Mouse (Mus musculus) heart, postnatal 25 days (tissue): ENCODE measurements around the gene Trim38. TPM values are rescaled to one million over a fixed set of nuclear protein-coding genes. Genes with fewer than 3 reads are reported as not detected.

ENCODE experiments used
- DNase-seq: peaks from one replicate; pipeline ENCODE4 v3.0.0; 2022; ENCODE audit warnings: low spot score
- intact Hi-C: fragments of 180-260 bp; cut with DNase I; formaldehyde crosslinking; loops from one replicate; pipeline ENCODE4 v1.15.1; 2025
- total RNA-seq, 2 experiments: library from RNA; stranded (reverse); gene quantifications; 2 replicates each; pipeline ENCODE4 v1.2.3; 2021

Gene Trim38
- total RNA-seq, 2 experiments from 2014 or later, result not detected

GRCm38 (mm10) chr13:23757921-23758320, 11.8 kb upstream of the Trim38 start:
- intact Hi-C loops, result loop anchor here (10.0 kb wide), 2 partner anchors 393 to 2003 kb away; partner anchors contain the start of genes Hist1h2ak, Hist1h2bn, Hist1h4k and Zfp322a
- no peak for DNase-seq

- intact Hi-C loops, result loop anchor here (10.0 kb wide), 2 partner anchors 395 to 2005 kb away; partner anchors contain the start of genes Hist1h2ak, Hist1h2bn, Hist1h4k and Zfp322a
- no peak for DNase-seq
Observed at GRCm38 (mm10) chr13:23759251-23759771, 10.4 kb upstream of the Trim38 start.

- DNase-seq, result no peak
- intact Hi-C loops, result loop anchor here (5.0 to 10.0 kb wide), 3 partner anchors 328 to 2005 kb away; partner anchors contain the start of genes Hist1h2ak, Hist1h2bn, Hist1h4k and Zfp322a
Observed at GRCm38 (mm10) chr13:23759916-23760239, 9.8 kb upstream of the Trim38 start.

DNA sequence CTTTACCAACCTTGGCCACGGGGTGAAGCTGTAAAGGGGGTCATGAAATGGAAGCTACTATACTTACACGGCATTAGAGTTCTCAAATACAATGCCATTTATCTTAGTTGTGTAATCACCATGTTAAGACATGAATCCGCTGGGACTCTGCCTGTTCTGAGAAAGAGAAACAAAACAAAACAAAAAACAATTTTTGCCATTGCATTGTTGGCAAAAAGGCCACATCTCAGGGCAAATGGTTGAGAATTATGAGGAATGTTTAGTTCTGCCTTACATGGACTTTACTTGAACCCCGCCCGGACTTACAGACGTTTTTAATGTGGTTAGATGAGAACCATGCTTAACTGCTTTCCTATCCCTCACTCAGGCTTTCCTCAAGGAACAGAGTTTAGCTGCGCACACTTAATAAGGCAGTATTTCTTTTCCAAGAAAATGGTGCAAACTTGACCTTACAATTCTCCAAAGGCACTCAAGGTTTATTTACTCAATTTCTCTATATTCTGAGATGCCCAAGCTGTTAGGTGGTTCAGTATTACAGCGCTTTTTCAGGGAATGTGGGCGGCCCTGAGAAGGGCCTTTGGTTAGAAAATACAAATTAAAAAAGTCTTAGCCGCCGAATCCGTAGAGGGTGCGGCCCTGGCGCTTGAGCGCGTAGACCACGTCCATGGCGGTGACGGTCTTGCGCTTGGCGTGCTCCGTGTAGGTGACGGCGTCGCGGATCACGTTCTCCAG, 9.3 kb upstream of the Trim38 start:
- intact Hi-C loops, result loop anchor here (5.0 kb wide), 1 partner anchor 328 kb away; no protein-coding TSS in a partner anchor
- no peak for DNase-seq

- intact Hi-C loops, result loop anchor here (5.0 kb wide), 1 partner anchor 329 kb away; no protein-coding TSS in a partner anchor
- DNase-seq, result peak; percentile 95
Observed at GRCm38 (mm10) chr13:23760972-23761864, 8.5 kb upstream of the Trim38 start, which contains the start of gene Hist1h4a. TSS of gene Hist1h4a (minus strand) at chr13:23761230.

- peak; percentile 16 for DNase-seq
- intact Hi-C loops, result loop anchor here (5.0 kb wide), 1 partner anchor 330 kb away; no protein-coding TSS in a partner anchor
Observed at GRCm38 (mm10) chr13:23761871-23762821, 7.6 kb upstream of the Trim38 start, which contains the start of gene Hist1h3a. TSS of gene Hist1h3a (minus strand) at chr13:23762386.

- no peak for DNase-seq
- intact Hi-C loops, result loop anchor here (5.0 kb wide), 1 partner anchor 331 kb away; no protein-coding TSS in a partner anchor
Observed at GRCm38 (mm10) chr13:23763242-23763585, 6.5 kb upstream of the Trim38 start.

- peak; percentile 60 for DNase-seq
- intact Hi-C loops, result loop anchor here (5.0 kb wide), 1 partner anchor 331 kb away; no protein-coding TSS in a partner anchor
Observed at GRCm38 (mm10) chr13:23763586-23764323, 6.0 kb upstream of the Trim38 start, which contains the start of gene Hist1h1a. TSS of gene Hist1h1a (plus strand) at chr13:23763666.

DNA sequence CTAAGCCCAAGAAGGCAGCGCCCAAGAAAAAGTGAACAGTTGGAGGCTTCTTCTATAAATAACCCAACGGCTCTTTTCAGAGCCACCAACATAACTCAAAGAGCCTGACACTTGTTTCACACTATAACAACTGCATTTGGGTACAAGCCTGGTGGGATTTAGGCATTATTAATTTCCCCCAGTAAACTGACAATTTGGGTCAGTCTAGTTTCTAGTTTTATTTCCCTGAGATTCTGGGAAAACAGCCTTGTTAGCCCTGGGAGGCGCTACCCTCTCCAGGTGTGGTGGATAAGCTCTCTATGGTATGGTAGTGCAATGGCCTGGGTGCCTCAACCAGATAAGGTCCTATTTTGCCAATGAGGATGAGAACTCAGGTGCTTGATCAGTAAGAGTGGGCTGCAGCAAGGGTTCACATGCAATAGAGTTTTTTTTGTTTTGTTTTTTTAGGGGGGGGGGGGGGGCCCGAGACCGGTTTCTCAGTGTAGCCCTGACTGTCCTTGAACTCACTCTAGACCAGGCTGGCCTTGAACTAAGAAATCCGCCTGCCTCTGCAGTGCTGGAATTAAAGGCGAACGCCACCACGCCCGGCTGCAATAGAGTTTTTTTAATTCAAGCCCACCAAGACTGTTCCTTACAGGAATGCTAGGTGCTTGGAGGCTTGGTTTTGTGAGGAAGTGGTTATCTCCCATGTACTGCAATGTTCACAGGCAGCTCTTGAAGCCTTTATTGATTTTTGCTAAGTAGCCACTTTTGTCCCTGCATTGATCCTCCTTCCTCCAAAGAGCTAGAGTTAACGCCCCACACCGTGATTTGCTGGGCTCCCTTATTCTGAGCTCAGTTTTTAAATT, 5.2 kb upstream of the Trim38 start:
- intact Hi-C loops, result loop anchor here (5.0 kb wide), 1 partner anchor 332 kb away; no protein-coding TSS in a partner anchor
- DNase-seq, result no peak

- DNase-seq, result no peak
- intact Hi-C loops, result no loop called here
Observed at GRCm38 (mm10) chr13:23765172-23765513, 4.6 kb upstream of the Trim38 start.

- no peak for DNase-seq
- intact Hi-C loops, result no loop called here
Observed at GRCm38 (mm10) chr13:23766772-23767171, 2.9 kb upstream of the Trim38 start.

DNA sequence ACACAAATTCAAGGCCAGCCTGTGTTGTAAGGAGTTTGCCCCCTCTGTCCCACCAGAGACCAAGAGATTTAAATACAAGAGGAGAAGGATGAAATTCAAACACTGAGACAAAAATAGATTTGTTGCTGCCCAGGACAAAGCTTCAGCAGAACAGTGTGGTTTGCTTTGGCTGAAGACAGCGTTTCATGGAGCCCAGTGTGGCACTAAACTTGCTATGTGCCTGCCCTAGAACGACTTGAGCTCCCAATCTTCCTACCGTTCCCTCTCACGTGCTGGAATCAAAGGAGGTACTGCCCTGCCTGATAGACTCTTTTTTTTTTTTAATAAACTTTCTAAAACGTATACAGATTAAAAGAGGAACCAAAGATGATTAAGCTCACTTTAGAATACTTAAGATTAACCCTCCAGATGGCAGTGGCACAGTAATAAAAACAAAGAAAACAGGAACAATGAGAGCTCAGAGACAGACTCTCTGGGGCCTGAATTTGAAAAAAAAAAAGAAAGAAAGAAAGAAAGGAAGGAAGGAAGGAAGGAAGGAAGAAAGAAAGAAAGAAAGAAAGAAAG, 797 bp upstream of the Trim38 start:
- no peak for DNase-seq
- intact Hi-C loops, result no loop called here

GRCm38 (mm10) chr13:23772561-23773313, 3.0 kb downstream of the Trim38 start:
- peak; percentile 14 for DNase-seq
- intact Hi-C loops, result no loop called here

DNA sequence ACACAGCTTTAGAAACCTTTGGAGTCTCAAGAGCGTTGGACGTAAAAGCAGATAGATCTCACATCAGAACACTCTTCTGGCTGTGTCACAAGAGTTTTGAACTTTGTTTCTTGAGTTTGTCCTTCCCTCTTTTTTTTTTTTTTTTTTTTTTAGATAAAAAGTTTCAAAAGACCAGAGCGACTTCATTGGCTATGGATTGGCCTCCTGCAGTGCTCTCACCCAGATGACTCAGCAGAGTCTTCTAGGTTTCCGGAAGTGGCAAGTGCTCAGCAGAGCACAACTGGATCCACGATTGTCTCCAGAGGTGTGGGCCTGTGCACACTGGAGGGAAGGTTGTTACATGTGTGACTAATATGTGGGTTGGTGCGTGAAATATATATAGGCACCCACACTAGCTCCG, 8.6 kb downstream of the Trim38 start:
- no peak for DNase-seq
- intact Hi-C loops, result no loop called here

DNA sequence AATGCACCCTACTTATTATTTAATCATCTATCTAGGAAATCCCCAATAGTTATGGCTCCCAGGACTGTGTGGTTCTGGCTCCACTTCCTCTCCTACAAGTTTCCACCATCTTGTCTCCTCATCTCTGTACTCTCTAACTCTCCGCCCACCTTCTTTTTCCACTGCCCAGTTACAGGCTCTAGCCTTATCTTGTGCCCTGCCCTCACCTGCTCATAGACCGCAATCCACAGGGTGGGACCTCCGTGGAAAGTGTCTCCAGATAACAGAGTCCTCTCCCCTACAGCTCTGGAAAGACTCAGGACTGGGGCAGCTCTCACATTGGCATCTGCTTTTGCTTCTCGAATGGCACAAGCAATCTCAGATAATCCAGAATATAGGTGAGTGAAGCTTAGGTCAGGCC, 9.3 kb downstream of the Trim38 start:
- intact Hi-C loops, result no loop called here
- no peak for DNase-seq

- no peak for DNase-seq
- intact Hi-C loops, result loop anchor here (2.0 to 5.0 kb wide), 3 partner anchors 95 to 504 kb away; partner anchors contain the start of gene Carmil1
Observed at GRCm38 (mm10) chr13:23792520-23792919, 22.8 kb downstream of the Trim38 start.
